Mouse (Mus musculus): ENCODE results near the gene Ppp1r2. TPM values are rescaled to one million over a fixed set of nuclear protein-coding genes. Genes with fewer than 3 reads are reported as not detected.
A peak's percentile ranks its signal among the peaks of the same experiment; 100 is the strongest.

Ppp1r2 gene
- polyA plus RNA-seq, 1 experiment from 2014 or later, result 91.6 TPM

GRCm38 (mm10) chr16:31286801-31287488, 11.9 kb upstream of the Ppp1r2 start:
- H3K4me3 ChIP-seq, result no peak overlapping the region
- no peak for ATAC-seq (replicated peaks)
- 92% methylated on average over 11 of the region's 11 CpGs for WGBS

GRCm38 (mm10) chr16:31281981-31282380, 6.9 kb upstream of the Ppp1r2 start:
- Histone ChIP-seq H3K4me3 (no peak overlapping the region), H3K9ac (no peak overlapping the region), H3K4me2 (no peak overlapping the region), H3K36me3 (replicated peaks) (no peaks in the 10 kb centered on the region), H3K4me1 (no peaks in the 10 kb centered on the region), H3K27ac (no peak overlapping the region), H3K27me3 (replicated peaks) (no peaks in the 10 kb centered on the region), H3K9me3 (no peaks in the 10 kb centered on the region)
- no peak for ATAC-seq (replicated peaks)
- WGBS, result 72% methylated on average over 2 of the region's 2 CpGs

More at GRCm38 (mm10) chr16:31286801-31287488, 11.9 kb upstream of the Ppp1r2 start:
- H3K9ac ChIP-seq, result no peak overlapping the region
- H3K27ac ChIP-seq, result no peak overlapping the region
- no peaks in the 10 kb centered on the region for H3K36me3 ChIP-seq (replicated peaks)
- H3K27me3 ChIP-seq (replicated peaks), result no peaks in the 10 kb centered on the region
- H3K4me1 ChIP-seq, result no peaks in the 10 kb centered on the region
- H3K4me2 ChIP-seq, result no peak overlapping the region
- no peaks in the 10 kb centered on the region for H3K9me3 ChIP-seq

DNA sequence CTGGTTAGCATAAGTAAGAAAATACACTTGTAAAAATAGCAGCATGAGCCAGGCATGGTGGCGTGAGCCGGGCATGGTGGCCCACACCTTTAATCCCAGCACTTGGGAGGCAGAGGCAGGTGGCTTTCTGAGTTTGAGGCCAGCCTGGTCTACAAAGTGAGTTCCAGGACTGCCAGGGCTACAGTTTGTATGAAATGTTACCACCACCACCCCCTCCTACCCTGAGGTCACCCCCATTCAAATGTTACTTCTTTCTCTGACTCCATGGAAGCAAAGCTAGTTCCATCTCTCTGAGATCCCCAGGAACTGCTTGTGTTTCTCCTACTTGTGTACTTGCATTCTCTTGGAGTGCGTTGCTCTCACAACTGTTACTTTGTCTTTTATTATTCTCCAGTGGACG, 5.1 kb upstream of the Ppp1r2 start:
- Histone ChIP-seq H3K27me3 (replicated peaks) (no peaks in the 10 kb centered on the region), H3K4me1 (no peaks in the 10 kb centered on the region), H3K9ac (no peak overlapping the region), H3K4me3 (no peak overlapping the region), H3K9me3 (no peaks in the 10 kb centered on the region), H3K36me3 (replicated peaks) (no peaks in the 10 kb centered on the region), H3K27ac (no peak overlapping the region), H3K4me2 (no peak overlapping the region)
- no peak for ATAC-seq (replicated peaks)
- WGBS, result 93% methylated on average over 4 of the region's 4 CpGs

DNA sequence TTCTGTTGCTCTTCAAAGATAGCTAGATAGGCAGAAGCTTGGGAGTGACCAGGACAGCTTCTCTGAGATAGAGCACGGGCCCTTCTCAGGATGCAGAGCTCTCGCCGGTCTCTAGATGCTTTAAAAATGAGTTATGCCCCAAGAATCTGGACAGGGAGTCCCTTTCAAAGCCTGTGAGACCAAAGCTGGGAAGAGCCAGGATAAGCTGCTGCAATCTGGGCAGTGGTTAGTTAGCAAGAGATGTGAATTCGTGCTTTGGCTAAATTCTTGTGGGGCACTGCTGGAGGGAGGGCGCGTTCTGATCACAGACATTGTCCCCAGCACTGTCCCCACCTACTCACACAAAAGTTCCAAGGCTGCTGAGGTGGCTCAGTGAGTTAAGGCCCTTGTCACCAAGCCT, 3.5 kb upstream of the Ppp1r2 start:
- H3K4me2 ChIP-seq, result no peak overlapping the region
- H3K9me3 ChIP-seq, result no peaks in the 10 kb centered on the region
- no peak overlapping the region for H3K27ac ChIP-seq
- H3K4me1 ChIP-seq, result peaks cover 5% of the 10 kb centered on the region
- no peak for ATAC-seq (replicated peaks)
- H3K27me3 ChIP-seq (replicated peaks), result no peaks in the 10 kb centered on the region
- H3K9ac ChIP-seq, result no peak overlapping the region
- no peaks in the 10 kb centered on the region for H3K36me3 ChIP-seq (replicated peaks)
- no peak overlapping the region for H3K4me3 ChIP-seq
- 75% methylated on average over 6 of the region's 6 CpGs for WGBS

GRCm38 (mm10) chr16:31278081-31278480, 3.0 kb upstream of the Ppp1r2 start:
- Histone ChIP-seq H3K27ac (no peak overlapping the region), H3K27me3 (replicated peaks) (no peaks in the 10 kb centered on the region), H3K36me3 (replicated peaks) (no peaks in the 10 kb centered on the region), H3K4me1 (peaks cover 10% of the 10 kb centered on the region), H3K9ac (no peak overlapping the region), H3K4me2 (no peak overlapping the region), H3K9me3 (no peaks in the 10 kb centered on the region), H3K4me3 (no peak overlapping the region)
- ATAC-seq (replicated peaks), result no peak
- 66% methylated on average over 2 of the region's 2 CpGs for WGBS

GRCm38 (mm10) chr16:31276962-31277361, 1.9 kb upstream of the Ppp1r2 start:
- H3K36me3 ChIP-seq (replicated peaks), result no peaks in the 10 kb centered on the region
- no peak overlapping the region for H3K9ac ChIP-seq
- H3K4me2 ChIP-seq, result no peak overlapping the region
- 0 out of 2 replicates have a peak overlapping the region, but pooled peaks have one; percentile 17 for H3K27ac ChIP-seq
- 94% methylated on average over 7 of the region's 7 CpGs for WGBS
- H3K27me3 ChIP-seq (replicated peaks), result no peaks in the 10 kb centered on the region
- H3K9me3 ChIP-seq, result no peaks in the 10 kb centered on the region
- H3K4me1 ChIP-seq, result peaks cover 21% of the 10 kb centered on the region
- no peak overlapping the region for H3K4me3 ChIP-seq
- no peak for ATAC-seq (replicated peaks)

GRCm38 (mm10) chr16:31276539-31276938, 1.5 kb upstream of the Ppp1r2 start:
- Histone ChIP-seq H3K9me3 (no peaks in the 10 kb centered on the region), H3K4me1 (peaks cover 23% of the 10 kb centered on the region), H3K9ac (no peak overlapping the region), H3K4me2 (no peak overlapping the region), H3K36me3 (replicated peaks) (no peaks in the 10 kb centered on the region), H3K4me3 (no peak overlapping the region), H3K27me3 (replicated peaks) (no peaks in the 10 kb centered on the region), H3K27ac (no peak overlapping the region)
- WGBS, result 72% methylated on average over 7 of the region's 7 CpGs
- ATAC-seq (replicated peaks), result no peak

DNA sequence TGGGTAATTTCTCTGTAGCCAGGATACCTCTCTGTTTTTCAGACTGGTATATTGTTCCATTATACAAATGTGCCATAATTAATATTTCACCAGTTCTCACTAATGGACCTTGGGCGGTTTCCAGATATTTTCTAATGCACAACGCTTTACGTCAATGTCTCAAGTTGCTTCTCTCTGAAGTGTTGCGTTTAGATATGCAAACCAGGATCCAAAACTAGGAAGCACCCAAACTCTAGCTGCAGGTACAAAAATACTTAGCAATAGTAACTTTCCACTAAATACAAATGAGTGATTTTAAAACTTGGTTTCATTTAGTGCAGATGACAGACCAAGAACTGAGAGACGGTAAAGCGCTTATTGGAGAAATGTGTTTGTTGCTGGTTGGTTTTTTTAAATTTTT, 993 bp downstream of the Ppp1r2 start:
- Histone ChIP-seq H3K27me3 (replicated peaks) (no peaks in the 10 kb centered on the region), H3K9ac (peak overlapping the region; percentile 97), H3K36me3 (replicated peaks) (no peaks in the 10 kb centered on the region), H3K9me3 (no peaks in the 10 kb centered on the region), H3K4me3 (peak overlapping the region; percentile 85), H3K4me2 (peak overlapping the region; percentile 55), H3K4me1 (peaks cover 30% of the 10 kb centered on the region), H3K27ac (no peak overlapping the region)
- WGBS, result 2% methylated on average over 6 of the region's 6 CpGs
- no peak for ATAC-seq (replicated peaks)

DNA sequence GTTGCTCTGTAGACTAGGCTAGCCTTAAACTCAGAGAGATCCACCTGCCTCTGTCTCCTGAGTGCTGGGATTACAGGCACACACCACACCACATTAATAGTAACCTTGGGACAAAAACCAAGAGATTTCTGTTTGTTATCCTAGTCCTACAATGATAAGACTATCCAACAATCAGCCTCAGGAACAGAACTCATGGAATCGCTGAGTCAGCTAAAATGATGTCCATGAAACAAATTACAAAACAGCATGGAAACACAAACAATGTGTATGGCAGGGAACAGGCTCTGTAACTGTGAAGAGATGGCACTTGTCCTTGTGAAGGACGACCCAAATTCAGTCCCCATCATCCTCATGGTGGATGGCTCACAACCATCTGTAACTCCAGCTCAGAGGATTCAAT, 8.4 kb downstream of the Ppp1r2 start:
- no peak for ATAC-seq (replicated peaks)

DNA sequence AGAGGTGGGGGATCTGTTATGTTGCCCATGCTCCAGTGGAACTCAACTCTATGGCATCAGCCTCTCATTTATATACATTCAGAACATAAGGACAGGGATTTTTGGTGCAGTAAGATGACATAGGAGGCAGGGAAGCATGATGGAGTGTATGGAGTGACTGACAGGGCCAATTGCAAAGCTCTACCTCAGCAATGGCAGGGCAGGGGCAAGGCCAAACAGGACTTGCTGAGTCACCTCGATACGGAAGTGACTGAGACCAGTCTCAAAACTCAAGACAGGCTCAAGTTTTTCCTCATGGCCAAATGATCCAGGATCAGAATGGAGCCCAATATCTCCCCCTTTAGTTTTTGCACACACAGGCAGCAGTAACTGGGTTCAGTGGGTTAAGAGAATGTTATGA, 18.9 kb downstream of the Ppp1r2 start:
- H3K4me3 ChIP-seq, result no peak overlapping the region
- no peaks in the 10 kb centered on the region for H3K9me3 ChIP-seq
- no peaks in the 10 kb centered on the region for H3K4me1 ChIP-seq
- no peaks in the 10 kb centered on the region for H3K27me3 ChIP-seq (replicated peaks)
- ATAC-seq (replicated peaks), result no peak
- H3K4me2 ChIP-seq, result no peak overlapping the region
- 90% methylated on average over 2 of the region's 2 CpGs for WGBS
- peaks cover 9% of the 10 kb centered on the region for H3K36me3 ChIP-seq (replicated peaks)
- H3K27ac ChIP-seq, result no peak overlapping the region
- H3K9ac ChIP-seq, result no peak overlapping the region

More for the DNA sequence above, 8.4 kb downstream of the Ppp1r2 start:
- Histone ChIP-seq H3K4me1 (peaks cover 8% of the 10 kb centered on the region; the same call in 1 of the 2 replicates), H3K9ac (no peak overlapping the region), H3K36me3 (replicated peaks) (no peaks in the 10 kb centered on the region; the same call in 1 of the 2 replicates), H3K27me3 (replicated peaks) (no peaks in the 10 kb centered on the region), H3K27ac (no peak overlapping the region), H3K9me3 (no peaks in the 10 kb centered on the region), H3K4me2 (no peak overlapping the region), H3K4me3 (no peak overlapping the region)
- WGBS, result 91% methylated on average over 2 of the region's 2 CpGs

GRCm38 (mm10) chr16:31255685-31256084, 19.4 kb downstream of the Ppp1r2 start:
- Histone ChIP-seq H3K4me2 (no peak overlapping the region), H3K9ac (no peak overlapping the region), H3K4me3 (no peak overlapping the region), H3K27ac (no peak overlapping the region), H3K9me3 (no peaks in the 10 kb centered on the region), H3K4me1 (no peaks in the 10 kb centered on the region), H3K27me3 (replicated peaks) (no peaks in the 10 kb centered on the region), H3K36me3 (replicated peaks) (peaks cover 9% of the 10 kb centered on the region)
- WGBS, result 63% methylated on average over 3 of the region's 3 CpGs
- no peak for ATAC-seq (replicated peaks)

DNA sequence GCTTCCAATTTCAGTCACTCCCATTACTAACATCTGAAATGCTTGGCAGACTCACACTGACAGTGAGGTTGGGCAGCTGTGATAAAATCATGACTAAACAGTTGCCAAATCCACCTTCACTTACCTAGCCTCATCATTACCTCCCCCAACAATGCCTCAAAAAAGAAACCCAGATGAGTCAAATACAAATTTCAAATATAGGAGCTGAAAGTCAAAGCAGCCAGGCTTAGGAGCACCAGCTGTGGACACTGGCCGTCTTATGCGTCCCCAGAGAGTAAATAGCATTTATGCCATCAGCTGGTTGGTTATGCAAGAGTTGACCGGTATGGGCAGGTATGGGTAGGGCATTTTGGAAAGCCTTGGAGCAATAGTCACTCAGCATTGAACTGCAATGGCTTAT, 25.7 kb downstream of the Ppp1r2 start:
- Histone ChIP-seq H3K4me1 (no peaks in the 10 kb centered on the region), H3K4me2 (no peak overlapping the region), H3K36me3 (replicated peaks) (0 out of 2 replicates have a peak, but pooled peaks cover 5% of the 10 kb centered on the region), H3K27me3 (replicated peaks) (no peaks in the 10 kb centered on the region), H3K9ac (no peak overlapping the region), H3K4me3 (no peak overlapping the region), H3K27ac (no peak overlapping the region), H3K9me3 (no peaks in the 10 kb centered on the region)
- no peak for ATAC-seq (replicated peaks)
- WGBS, result 88% methylated on average over 3 of the region's 3 CpGs

- no peaks in the 10 kb centered on the region for H3K9me3 ChIP-seq
- H3K4me3 ChIP-seq, result no peak overlapping the region
- no peak overlapping the region for H3K9ac ChIP-seq
- 0 out of 2 replicates have a peak, but pooled peaks cover 5% of the 10 kb centered on the region for H3K36me3 ChIP-seq (replicated peaks)
- no peak overlapping the region for H3K4me2 ChIP-seq
- no peak for ATAC-seq (replicated peaks)
- 86% methylated on average over 13 of the region's 13 CpGs for WGBS
- no peaks in the 10 kb centered on the region for H3K4me1 ChIP-seq
- no peak overlapping the region for H3K27ac ChIP-seq
- H3K27me3 ChIP-seq (replicated peaks), result no peaks in the 10 kb centered on the region
These were observed 26.4 kb downstream of the Ppp1r2 start for GRCm38 (mm10) chr16:31248717-31249116.
